19 mouse cellular contexts compared by ENCODE assay signal in genomic region chr1:97019404-97019803, GRCm38 (mm10).
DNase-seq lines count a peak whose midpoint lies in the region; ATAC-seq and TF ChIP-seq lines count a peak whose summit lies in the region.
"Had no signal": no experiment of that assay in that cellular context is flagged by ENCODE, and none has a peak within 500 bp of the region (broad histone marks: within the 10 kb centered on the region; RNA-seq: fewer than 3 reads in every experiment).

No protein-coding gene starts in this region.

- no peak for DNase-seq in cerebellum, adult 9-11 months
- DNase-seq in lung, postnatal 0 days (ENCODE audit: low spot score) = no peak
- DNase-seq: adrenal gland, adult 8-10 months; B cell, adult 2 months; cerebellum, adult 11-12 months had no signal

- no peaks in the 10 kb centered on the region for H3K36me3 ChIP-seq in midbrain, embryonic 13.5 days
- H3K36me3 ChIP-seq in lung, postnatal 0 days (ENCODE audit: insufficient read depth, low read length) = no peaks in the 10 kb centered on the region
- H3K36me3 ChIP-seq: embryonic facial prominence, embryonic 13.5 days; embryonic facial prominence, embryonic 15.5 days; forebrain, embryonic 10.5 days; forebrain, embryonic 12.5 days; G1E had no signal

- TF ChIP-seq CTCF in lung, postnatal 0 days (IDR thresholded peaks at IDR 0.05) = no peak

- no peak overlapping the region for H3K27ac ChIP-seq in midbrain, embryonic 13.5 days
- no peak overlapping the region for H3K27ac ChIP-seq in lung, postnatal 0 days (ENCODE audit: low read length)
- H3K27ac ChIP-seq: embryonic facial prominence, embryonic 13.5 days; embryonic facial prominence, embryonic 15.5 days; forebrain, embryonic 10.5 days; forebrain, embryonic 12.5 days had no signal

- no peaks in the 10 kb centered on the region for H3K9me3 ChIP-seq in midbrain, embryonic 13.5 days
- H3K9me3 ChIP-seq in lung, postnatal 0 days (ENCODE audit: low read length) = no peaks in the 10 kb centered on the region
- H3K9me3 ChIP-seq: embryonic facial prominence, embryonic 13.5 days; embryonic facial prominence, embryonic 15.5 days; forebrain, embryonic 12.5 days had no signal

- no peak overlapping the region for H3K9ac ChIP-seq in midbrain, embryonic 13.5 days (replicated peaks)
- no peak overlapping the region for H3K9ac ChIP-seq in lung, postnatal 0 days (replicated peaks; ENCODE audit: low read depth)
- H3K9ac ChIP-seq: embryonic facial prominence, embryonic 13.5 days; embryonic facial prominence, embryonic 15.5 days; forebrain, embryonic 12.5 days had no signal

- H3K4me1 ChIP-seq in midbrain, embryonic 13.5 days (replicated peaks) = no peaks in the 10 kb centered on the region
- H3K4me1 ChIP-seq in lung, postnatal 0 days (ENCODE audit: insufficient read depth, low read depth, low read length) = no peaks in the 10 kb centered on the region
- H3K4me1 ChIP-seq: embryonic facial prominence, embryonic 13.5 days; embryonic facial prominence, embryonic 15.5 days; forebrain, embryonic 10.5 days; forebrain, embryonic 12.5 days had no signal

- H3K4me3 ChIP-seq in midbrain, embryonic 13.5 days (replicated peaks) = no peak overlapping the region
- no peak overlapping the region for H3K4me3 ChIP-seq in lung, postnatal 0 days (ENCODE audit: low read depth, low read length)
- H3K4me3 ChIP-seq: embryonic facial prominence, embryonic 13.5 days; embryonic facial prominence, embryonic 15.5 days; erythroblast, embryonic 14.5 days; forebrain, embryonic 10.5 days; forebrain, embryonic 12.5 days had no signal

- no peak overlapping the region for H3K4me2 ChIP-seq in midbrain, embryonic 13.5 days (replicated peaks)
- H3K4me2 ChIP-seq in lung, postnatal 0 days (replicated peaks; ENCODE audit: low read depth, low read length) = no peak overlapping the region
- H3K4me2 ChIP-seq: embryonic facial prominence, embryonic 13.5 days; embryonic facial prominence, embryonic 15.5 days; forebrain, embryonic 12.5 days had no signal

- WGBS in midbrain, embryonic 13.5 days = 60% methylated on average over 1 of the region's 1 CpGs
- 39% methylated on average over 1 of the region's 1 CpGs for WGBS in lung, postnatal 0 days

- no peak for TF ChIP-seq EP300 in lung, postnatal 0 days (IDR thresholded peaks at IDR 0.05)

- ATAC-seq in granulocyte monocyte progenitor cell, adult 5-6 weeks (replicated peaks; ENCODE audit: poor library complexity, severe bottlenecking) = peak; percentile 91
- ATAC-seq in megakaryocyte, adult 5-6 weeks (ENCODE audit: poor library complexity, severe bottlenecking) = peak; percentile 83
- ATAC-seq in midbrain, embryonic 13.5 days = no peak
- ATAC-seq in lung, postnatal 0 days = no peak
- ATAC-seq: activated CD4-positive, CD25-positive, alpha-beta regulatory T cell, adult 4 months; CD4-positive, CD25-positive, alpha-beta regulatory T cell, adult 4 months; forebrain, embryonic 16.5 days; Patski had no signal

- H3K27me3 ChIP-seq in midbrain, embryonic 13.5 days = no peaks in the 10 kb centered on the region
- H3K27me3 ChIP-seq in lung, postnatal 0 days (replicated peaks; ENCODE audit: insufficient read depth, low read length) = no peaks in the 10 kb centered on the region
- H3K27me3 ChIP-seq: CH12.LX; embryonic facial prominence, embryonic 13.5 days; embryonic facial prominence, embryonic 15.5 days; forebrain, embryonic 12.5 days; Patski had no signal

Comparison
In these comparisons a context has a peak if more than half of its experiments do, and no peak if none do; other contexts are left out.
1. ATAC-seq: peak in granulocyte monocyte progenitor cell, adult 5-6 weeks (single experiment) and megakaryocyte, adult 5-6 weeks (single experiment); none in midbrain, embryonic 13.5 days (single experiment) and lung, postnatal 0 days (single experiment).